Mouse (Mus musculus) ovary, postnatal 10 days (tissue): ENCODE measurements around the gene Sod3.

Experiments
- DNase-seq: peaks from one replicate; pipeline ENCODE4 v3.0.0; 2022; ENCODE audit warnings: low spot score

The Sod3 gene

GRCm38 (mm10) chr5:52363468-52364150, at the start of gene Sod3:
Sod3 (plus strand) TSS chr5:52363791.
- peak; percentile 21 for DNase-seq

- DNase-seq = no peak
Measured at GRCm38 (mm10) chr5:52316926-52317325, 46.7 kb upstream of the Sod3 start.

GRCm38 (mm10) chr5:52319499-52319898, 44.1 kb upstream of the Sod3 start:
- DNase-seq = no peak

GRCm38 (mm10) chr5:52332120-52332519, 31.5 kb upstream of the Sod3 start:
- DNase-seq = no peak

GRCm38 (mm10) chr5:52335590-52335989, 28.0 kb upstream of the Sod3 start:
- DNase-seq = no peak

- no peak for DNase-seq
Measured at GRCm38 (mm10) chr5:52339134-52339533, 24.5 kb upstream of the Sod3 start.

GRCm38 (mm10) chr5:52346890-52347289, 16.7 kb upstream of the Sod3 start:
- no peak for DNase-seq

- DNase-seq = no peak
Measured at GRCm38 (mm10) chr5:52350451-52350850, 13.1 kb upstream of the Sod3 start.

- no peak for DNase-seq
Measured at GRCm38 (mm10) chr5:52351561-52351960, 12.0 kb upstream of the Sod3 start.

GRCm38 (mm10) chr5:52352730-52353129, 10.9 kb upstream of the Sod3 start:
- no peak for DNase-seq

- DNase-seq = no peak
Measured at GRCm38 (mm10) chr5:52354441-52354840, 9.2 kb upstream of the Sod3 start.

GRCm38 (mm10) chr5:52355612-52356011, 8.0 kb upstream of the Sod3 start:
- DNase-seq = no peak

GRCm38 (mm10) chr5:52357175-52357754, 6.3 kb upstream of the Sod3 start:
- DNase-seq = no peak

GRCm38 (mm10) chr5:52358120-52358519, 5.5 kb upstream of the Sod3 start:
- no peak for DNase-seq

- no peak for DNase-seq
Measured at GRCm38 (mm10) chr5:52360286-52361049, 3.1 kb upstream of the Sod3 start.

GRCm38 (mm10) chr5:52362776-52363467, 669 bp upstream of the Sod3 start:
- DNase-seq = no peak

GRCm38 (mm10) chr5:52364521-52364920, 930 bp downstream of the Sod3 start:
- no peak for DNase-seq

GRCm38 (mm10) chr5:52365930-52366329, 2.3 kb downstream of the Sod3 start:
- DNase-seq = no peak

GRCm38 (mm10) chr5:52366661-52367060, 3.1 kb downstream of the Sod3 start:
- DNase-seq = no peak

- DNase-seq = no peak
Measured at GRCm38 (mm10) chr5:52367866-52368840, 4.6 kb downstream of the Sod3 start.

- DNase-seq = no peak
Measured at GRCm38 (mm10) chr5:52370901-52371300, 7.3 kb downstream of the Sod3 start.
